In genomic region chr16:59013357-59014018, GRCm38 (mm10) we compare ENCODE assay signal across 33 mouse cellular contexts. TPM values are rescaled to one million over a fixed set of nuclear protein-coding genes. Genes with fewer than 3 reads are reported as not detected.
DNase-seq lines count a peak whose midpoint lies in the region; TF ChIP-seq lines count a peak whose summit lies in the region.
"Had no signal": no experiment of that assay in that cellular context is flagged by ENCODE, and none has a peak within 500 bp of the region (broad histone marks: within the 10 kb centered on the region; RNA-seq: fewer than 3 reads in every experiment).

No protein-coding gene starts in this region.

- H3K9ac ChIP-seq in MEL (ENCODE audit: control insufficient read depth, low read depth, low read length, poor library complexity, severe bottlenecking) = no peak overlapping the region
- no peak overlapping the region for H3K9ac ChIP-seq in heart, adult 2 months (ENCODE audit: low read depth, low read length)
- H3K9ac ChIP-seq: heart, embryonic 12.5 days; heart, embryonic 15.5 days; hindbrain, embryonic 14.5 days; intestine, embryonic 15.5 days had no signal

- TF ChIP-seq POLR2A in MEL (IDR thresholded peaks at IDR 0.05; ENCODE audit: control insufficient read depth in 1 of 2, insufficient read depth in 1 of 2, low read depth in 1 of 2, low read length in 2 of 2, poor library complexity in 1 of 2) = no peak
- no peak for TF ChIP-seq POLR2A in brain, embryonic 14.5 days (IDR thresholded peaks at IDR 0.05; ENCODE audit: borderline replicate concordance, extremely low read depth, insufficient read depth, insufficient read length, poor library complexity, severe bottlenecking)
- TF ChIP-seq POLR2A in heart, adult 2 months (IDR thresholded peaks at IDR 0.05; ENCODE audit: insufficient read depth, low read depth, low read length) = no peak

- intact Hi-C loops in heart, postnatal 10 days (cut with DNase I) = no loop called here
- intact Hi-C loops in heart, adult 2 months (cut with DNase I) = no loop called here

- H3K4me1 ChIP-seq in MEL (ENCODE audit: control insufficient read depth in 1 of 2, insufficient read depth in 2 of 2, low read length in 2 of 2) = peaks cover 3 to 15% of the 10 kb centered on the region in 2 experiments; a peak in 3 of 4 replicates
- H3K4me1 ChIP-seq in heart, adult 2 months (ENCODE audit: control insufficient read depth, insufficient read depth, low read length) = no peaks in the 10 kb centered on the region
- H3K4me1 ChIP-seq: forebrain, embryonic 10.5 days; heart, embryonic 12.5 days; heart, embryonic 15.5 days; intestine, embryonic 15.5 days had no signal

- H3K79me2 ChIP-seq in MEL (ENCODE audit: control insufficient read depth, insufficient read depth, low read length, poor library complexity) = no peaks in the 10 kb centered on the region
- H3K79me2 ChIP-seq in heart, adult 2 months (replicated peaks; ENCODE audit: control insufficient read depth, insufficient read depth, low read length) = no peaks in the 10 kb centered on the region

- H3K4me3 ChIP-seq in MEL (ENCODE audit: control insufficient read depth in 1 of 2, insufficient read depth in 1 of 2, low read depth in 2 of 2, low read length in 2 of 2) = no peak overlapping the region
- H3K4me3 ChIP-seq in heart, adult 2 months = no peak overlapping the region
- H3K4me3 ChIP-seq: forebrain, embryonic 10.5 days; gastrocnemius, adult 2 months; heart, embryonic 12.5 days; heart, embryonic 15.5 days; intestine, embryonic 15.5 days had no signal

- no peak for TF ChIP-seq CTCF in MEL (IDR thresholded peaks at IDR 0.05 in 2 of 3, conservative IDR thresholded peaks at IDR 0.05 in 1 of 3; ENCODE audit: control insufficient read depth in 1 of 3, insufficient read depth in 1 of 3, low read depth in 2 of 3, low read length in 3 of 3, poor library complexity in 1 of 3, severe bottlenecking in 1 of 3)
- no peak for TF ChIP-seq CTCF in brain, embryonic 14.5 days (IDR thresholded peaks at IDR 0.05; ENCODE audit: borderline replicate concordance, extremely low read depth, insufficient read depth, insufficient read length)
- no peak for TF ChIP-seq CTCF in heart, adult 2 months (IDR thresholded peaks at IDR 0.05)

- TF ChIP-seq EP300 in MEL (IDR thresholded peaks at IDR 0.05; ENCODE audit: low read depth in 1 of 2, low read length in 2 of 2) = peak; percentile 74 to 81
- TF ChIP-seq EP300 in heart, adult 2 months (IDR thresholded peaks at IDR 0.05; ENCODE audit: insufficient read depth, low read depth, low read length) = no peak

- 61% methylated on average over 2 of the region's 2 CpGs for WGBS in heart, adult 2 months

- no peaks in the 10 kb centered on the region for H3K9me3 ChIP-seq in MEL (replicated peaks; ENCODE audit: insufficient read depth, low read length)
- H3K9me3 ChIP-seq: forebrain, embryonic 10.5 days; heart, embryonic 12.5 days; heart, embryonic 15.5 days; intestine, embryonic 15.5 days had no signal

- H3K27me3 ChIP-seq in MEL (ENCODE audit: control insufficient read depth in 1 of 2, insufficient read depth in 2 of 2, low read length in 2 of 2) = no peaks in the 10 kb centered on the region
- H3K27me3 ChIP-seq in heart, adult 2 months (ENCODE audit: control insufficient read depth, insufficient read depth, low read length) = no peaks in the 10 kb centered on the region
- H3K27me3 ChIP-seq: heart, embryonic 12.5 days; heart, embryonic 15.5 days; intestine, embryonic 15.5 days had no signal

- DNase-seq in 416B (ENCODE audit: low read depth) (peak; percentile 77), MEL (ENCODE audit: low read depth, low spot score) (peak; percentile 61)
- peak; percentile 54 for DNase-seq in CD4-positive helper T cell, adult 2 months (ENCODE audit: low read depth, low spot score)
- peak; percentile 27 for DNase-seq in brain, embryonic 14.5 days (ENCODE audit: low read depth)
- DNase-seq in natural killer cell, adult 2 months (ENCODE audit: low spot score in 2 of 2) = no peak
- DNase-seq in thymus, postnatal 14 days = no peak
- DNase-seq in heart, postnatal 10 days = no peak
- no peak for DNase-seq in heart, adult 2 months
- DNase-seq: adrenal gland, adult 8-10 months; adrenal gland, postnatal 36 days; cerebellum, adult 18-20 months; cerebellum, adult 9-10 months; cerebellum, postnatal 14 days; gastrocnemius, adult 2 months; gastrocnemius, postnatal 14 days; heart, adult 11 months; heart, postnatal 14 days; heart, postnatal 4 days; kidney, adult 11 months; kidney, adult 8-10 months had no signal

- peaks cover 0 to 12% of the 10 kb centered on the region in 2 experiments; a peak in 2 of 4 replicates for H3K36me3 ChIP-seq in MEL (ENCODE audit: control insufficient read depth in 1 of 2, insufficient read depth in 2 of 2, low read length in 2 of 2)
- H3K36me3 ChIP-seq in heart, adult 2 months (ENCODE audit: control insufficient read depth, insufficient read depth, low read length) = no peaks in the 10 kb centered on the region
- H3K36me3 ChIP-seq: forebrain, embryonic 10.5 days; heart, embryonic 12.5 days; heart, embryonic 15.5 days; intestine, embryonic 15.5 days had no signal

- no peak overlapping the region for H3K27ac ChIP-seq in MEL (ENCODE audit: control insufficient read depth, low read depth, low read length)
- H3K27ac ChIP-seq in heart, adult 2 months = no peak overlapping the region
- H3K27ac ChIP-seq: forebrain, embryonic 10.5 days; gastrocnemius, adult 2 months; heart, embryonic 15.5 days; hindbrain, embryonic 14.5 days; hindbrain, postnatal 0 days; intestine, embryonic 15.5 days had no signal

- no peak for TF ChIP-seq RAD21 in MEL (IDR thresholded peaks at IDR 0.05; ENCODE audit: low read depth, low read length)

TF ChIP-seq in MEL, 35 proteins besides CTCF, POLR2A, EP300 and RAD21:
- TF ChIP-seq BHLHE40 (IDR thresholded peaks at IDR 0.05; ENCODE audit: borderline replicate concordance, low read depth, low read length) = no peak
- no peak for TF ChIP-seq E2F4 (IDR thresholded peaks at IDR 0.05; ENCODE audit: borderline replicate concordance, low read depth, low read length)
- no peak for TF ChIP-seq RCOR1 (IDR thresholded peaks at IDR 0.05; ENCODE audit: low read depth, low read length)
- no peak for TF ChIP-seq UBTF (IDR thresholded peaks at IDR 0.05; ENCODE audit: borderline replicate concordance, insufficient read depth, low read depth, low read length)
- TF ChIP-seq ZKSCAN1 (IDR thresholded peaks at IDR 0.05; ENCODE audit: low read depth, low read length) = no peak
- peak; percentile 59 for TF ChIP-seq GATA1 (IDR thresholded peaks at IDR 0.05; ENCODE audit: low read depth, low read length)
- TF ChIP-seq NELFE (IDR thresholded peaks at IDR 0.05; ENCODE audit: low read depth, low read length) = no peak
- TF ChIP-seq TCF12 (IDR thresholded peaks at IDR 0.05; ENCODE audit: low read depth, low read length) = peak; percentile 33; the same call in 1 of the 2 replicates
- no peak for TF ChIP-seq CHD2 (IDR thresholded peaks at IDR 0.05; ENCODE audit: low read length)

RNA-seq across cellular contexts. Expression of gene Olfr186, which starts 16.6 kb away (rescaled TPM):
- not detected in 2 replicates for total RNA-seq in MEL (2012; rRNA removed)
- under 1 TPM in 1 of 2 experiments, not detected in 1; 0.15 TPM for polyA plus RNA-seq in MEL (2012; ENCODE audit: insufficient read depth in 1 of 2, insufficient read length in 2 of 2, low read depth in 1 of 2, low replicate concordance in 2 of 2, missing spikeins in 1 of 2)
- polyA plus RNA-seq in brain, embryonic 14.5 days (2012; rRNA removed) = not detected in 2 replicates
- not detected for total RNA-seq in heart, postnatal 10 days (2021)
- not detected for total RNA-seq in heart, adult 2 months (2021)
- polyA plus RNA-seq in heart, adult 2 months (2012; rRNA removed) = not detected in 2 replicates
- total RNA-seq: adrenal gland, adult 8-10 months; adrenal gland, postnatal 36 days; ES-E14; gastrocnemius, adult 2 months; gastrocnemius, postnatal 14 days; gastrocnemius, postnatal 4 days; heart, postnatal 14 days; heart, postnatal 4 days; hindbrain, postnatal 0 days had no signal
- polyA plus RNA-seq: embryonic facial prominence, embryonic 11.5 days; embryonic facial prominence, embryonic 14.5 days; forebrain, embryonic 10.5 days; forebrain, embryonic 16.5 days; heart, embryonic 12.5 days; heart, embryonic 15.5 days; hindbrain, embryonic 11.5 days; hindbrain, embryonic 14.5 days; hindbrain, postnatal 0 days; intestine, embryonic 15.5 days had no signal

RNA-seq across cellular contexts. Expression of gene Olfr183, which starts 18.3 kb away (rescaled TPM):
- 0.42 and 0.73 TPM in 2 replicates for total RNA-seq in MEL (2012; rRNA removed)
- polyA plus RNA-seq in MEL (2012; ENCODE audit: insufficient read depth in 1 of 2, insufficient read length in 2 of 2, low read depth in 1 of 2, low replicate concordance in 2 of 2, missing spikeins in 1 of 2) = under 1 TPM in 1 of 2 experiments, not detected in 1; 0.49 TPM
- not detected in 2 replicates for polyA plus RNA-seq in brain, embryonic 14.5 days (2012; rRNA removed)
- not detected for total RNA-seq in heart, postnatal 10 days (2021)
- not detected for total RNA-seq in heart, adult 2 months (2021)
- not detected in 2 replicates for polyA plus RNA-seq in heart, adult 2 months (2012; rRNA removed)
- total RNA-seq: adrenal gland, adult 8-10 months; adrenal gland, postnatal 36 days; ES-E14; gastrocnemius, adult 2 months; gastrocnemius, postnatal 14 days; gastrocnemius, postnatal 4 days; heart, postnatal 14 days; heart, postnatal 4 days; hindbrain, postnatal 0 days had no signal
- polyA plus RNA-seq: embryonic facial prominence, embryonic 11.5 days; embryonic facial prominence, embryonic 14.5 days; forebrain, embryonic 10.5 days; forebrain, embryonic 16.5 days; frontal cortex, adult 2 months; heart, embryonic 12.5 days; heart, embryonic 15.5 days; hindbrain, embryonic 11.5 days; hindbrain, embryonic 14.5 days; hindbrain, postnatal 0 days; intestine, embryonic 15.5 days had no signal

RNA-seq across cellular contexts. Expression of gene Olfr187, which starts 26.1 kb away (rescaled TPM):
- total RNA-seq in MEL (2012; rRNA removed) = not detected in 2 replicates
- polyA plus RNA-seq in MEL (2012; ENCODE audit: insufficient read depth in 1 of 2, insufficient read length in 2 of 2, low read depth in 1 of 2, low replicate concordance in 2 of 2, missing spikeins in 1 of 2) = not detected
- polyA plus RNA-seq in brain, embryonic 14.5 days (2012; rRNA removed) = not detected in 2 replicates
- not detected for total RNA-seq in heart, postnatal 10 days (2021)
- not detected for total RNA-seq in heart, adult 2 months (2021)
- not detected in 2 replicates for polyA plus RNA-seq in heart, adult 2 months (2012; rRNA removed)
- total RNA-seq: adrenal gland, adult 8-10 months; adrenal gland, postnatal 36 days; ES-E14; gastrocnemius, adult 2 months; gastrocnemius, postnatal 14 days; gastrocnemius, postnatal 4 days; heart, postnatal 14 days; heart, postnatal 4 days; hindbrain, postnatal 0 days had no signal
- polyA plus RNA-seq: embryonic facial prominence, embryonic 11.5 days; embryonic facial prominence, embryonic 14.5 days; forebrain, embryonic 10.5 days; forebrain, embryonic 16.5 days; frontal cortex, adult 2 months; heart, embryonic 12.5 days; heart, embryonic 15.5 days; hindbrain, embryonic 11.5 days; hindbrain, embryonic 14.5 days; hindbrain, postnatal 0 days; intestine, embryonic 15.5 days had no signal

Comparison
In these comparisons a context has a peak if more than half of its experiments do, and no peak if none do; other contexts are left out.
1. DNase-seq: peak in 416B (single experiment), CD4-positive helper T cell, adult 2 months (single experiment), MEL (single experiment) and brain, embryonic 14.5 days (single experiment); none in natural killer cell, adult 2 months (0 of 2), thymus, postnatal 14 days (single experiment), heart, postnatal 10 days (0 of 2) and heart, adult 2 months (0 of 2).